Mouse (Mus musculus): Measurements from ENCODE around the gene Bet1l. TPM values are rescaled to one million over a fixed set of nuclear protein-coding genes. Genes with fewer than 3 reads are reported as not detected.
A peak's percentile ranks its signal among the peaks of the same experiment; 100 is the strongest.
"Not testable (repeated sequence)": the region's sequence is repeated elsewhere in the genome, so short reads cannot be mapped to it uniquely, and the experiment has no call there.

Bet1l gene
- polyA plus RNA-seq (2015; fragmentation: Nextera tagmentation; extraction: Ambion mirVana), result 59.2 and 63.6 TPM in 2 replicates

- ATAC-seq (ENCODE audit: low FRiP score, low read depth), result peak; percentile 41
- Histone ChIP-seq H3K4me2 (replicated peaks) (peak within 1 kb of the TSS; percentile 100), H3K36me3 (peaks cover 63% of the 10 kb centered on the region), H3K4me3 (peak within 1 kb of the TSS; percentile 88), H3K27ac (peak within 1 kb of the TSS; percentile 83), H3K9me3 (no peaks in the 10 kb centered on the region), H3K4me1 (peaks cover 28% of the 10 kb centered on the region), H3K9ac (peak within 1 kb of the TSS; percentile 87), H3K27me3 (no peaks in the 10 kb centered on the region)
- WGBS, result 38% methylated on average over 40 of the region's 40 CpGs
These were observed at the start of gene Bet1l for GRCm38 (mm10) chr7:140857550-140858505. Gene Bet1l (minus strand): TSS chr7:140857577.

GRCm38 (mm10) chr7:140907131-140907530 is 49.8 kb upstream of the Bet1l start:
- no peak overlapping the region for H3K9ac ChIP-seq
- WGBS, result 85% methylated on average over 13 of the region's 13 CpGs

GRCm38 (mm10) chr7:140905642-140906081 is 48.3 kb upstream of the Bet1l start:
- no peaks in the 10 kb centered on the region for H3K9me3 ChIP-seq
- WGBS, result 76% methylated on average over 2 of the region's 2 CpGs
- H3K4me3 ChIP-seq, result no peak overlapping the region
- no peak overlapping the region for H3K9ac ChIP-seq
- H3K36me3 ChIP-seq, result no peaks in the 10 kb centered on the region
- H3K27me3 ChIP-seq, result no peaks in the 10 kb centered on the region
- H3K4me2 ChIP-seq (replicated peaks), result no peak overlapping the region
- H3K4me1 ChIP-seq, result peaks cover 13% of the 10 kb centered on the region
- ATAC-seq (ENCODE audit: low FRiP score, low read depth), result no peak
- no peak overlapping the region for H3K27ac ChIP-seq

More at GRCm38 (mm10) chr7:140907131-140907530, 49.8 kb upstream of the Bet1l start:
- H3K4me3 ChIP-seq, result no peak overlapping the region
- H3K4me2 ChIP-seq (replicated peaks), result no peak overlapping the region
- no peak overlapping the region for H3K27ac ChIP-seq
- H3K9me3 ChIP-seq, result no peaks in the 10 kb centered on the region
- ATAC-seq (ENCODE audit: low FRiP score, low read depth), result no peak
- H3K4me1 ChIP-seq, result peaks cover 9% of the 10 kb centered on the region
- no peaks in the 10 kb centered on the region for H3K36me3 ChIP-seq
- no peaks in the 10 kb centered on the region for H3K27me3 ChIP-seq

- H3K27ac ChIP-seq, result no peak overlapping the region
- WGBS, result 25% methylated on average over 13 of the region's 13 CpGs
These were observed 45.8 kb upstream of the Bet1l start for GRCm38 (mm10) chr7:140903212-140903611.

GRCm38 (mm10) chr7:140902036-140902875 is 44.9 kb upstream of the Bet1l start:
- Histone ChIP-seq H3K4me1 (peaks cover 10% of the 10 kb centered on the region; the same call in 1 of the 2 replicates), H3K27me3 (no peaks in the 10 kb centered on the region), H3K4me3 (no peak overlapping the region), H3K4me2 (replicated peaks) (no peak overlapping the region), H3K27ac (no peak overlapping the region), H3K36me3 (peaks cover 22% of the 10 kb centered on the region), H3K9ac (peak overlapping the region; percentile 31; the same call in 1 of the 2 replicates), H3K9me3 (no peaks in the 10 kb centered on the region)
- WGBS, result 57% methylated on average over 15 of the region's 15 CpGs
- ATAC-seq (ENCODE audit: low FRiP score, low read depth), result no peak

More at GRCm38 (mm10) chr7:140903212-140903611, 45.8 kb upstream of the Bet1l start:
- H3K36me3 ChIP-seq, result peaks cover 13% of the 10 kb centered on the region
- peak; percentile 49; the same call in 1 of the 2 replicates for ATAC-seq (ENCODE audit: low FRiP score, low read depth)
- H3K9me3 ChIP-seq, result no peaks in the 10 kb centered on the region
- H3K4me1 ChIP-seq, result peaks cover 10% of the 10 kb centered on the region; the same call in 1 of the 2 replicates
- no peak overlapping the region for H3K4me2 ChIP-seq (replicated peaks)
- H3K27me3 ChIP-seq, result no peaks in the 10 kb centered on the region
- peak overlapping the region; percentile 53; the same call in 1 of the 2 replicates for H3K9ac ChIP-seq
- H3K4me3 ChIP-seq, result no peak overlapping the region

DNA sequence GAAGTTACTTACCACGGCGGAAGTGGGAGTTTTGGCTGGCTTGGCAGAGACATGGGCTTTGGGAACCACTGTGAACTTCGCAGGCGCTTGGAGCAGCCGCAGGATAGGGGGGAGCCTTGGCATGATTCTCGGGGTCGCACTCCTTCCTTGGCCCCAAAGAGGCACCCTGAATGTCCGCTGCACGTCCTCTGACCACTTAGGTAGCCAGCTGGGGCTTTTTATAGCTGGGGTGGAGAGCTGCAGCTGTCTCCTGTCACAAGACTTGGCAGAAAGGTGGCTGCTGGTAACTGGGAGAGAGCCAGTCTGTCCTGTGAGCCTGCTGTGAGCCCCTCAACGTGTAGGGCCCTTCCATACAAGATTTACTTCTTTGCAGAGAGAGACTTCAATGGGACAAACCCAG is 42.8 kb upstream of the Bet1l start, which contains the start of gene Cox8b:
Cox8b (minus strand) TSS at position 227 of the 400 bp plus-strand sequence.
- WGBS, result 73% methylated on average over 10 of the region's 10 CpGs
- Histone ChIP-seq H3K36me3 (peaks cover 40% of the 10 kb centered on the region), H3K27ac (no peak within 1 kb of the TSS), H3K9ac (no peak within 1 kb of the TSS), H3K4me3 (no peak within 1 kb of the TSS), H3K4me1 (peaks cover 10% of the 10 kb centered on the region; the same call in 1 of the 2 replicates), H3K27me3 (no peaks in the 10 kb centered on the region), H3K9me3 (no peaks in the 10 kb centered on the region), H3K4me2 (replicated peaks) (no peak within 1 kb of the TSS)
- ATAC-seq (ENCODE audit: low FRiP score, low read depth), result no peak

DNA sequence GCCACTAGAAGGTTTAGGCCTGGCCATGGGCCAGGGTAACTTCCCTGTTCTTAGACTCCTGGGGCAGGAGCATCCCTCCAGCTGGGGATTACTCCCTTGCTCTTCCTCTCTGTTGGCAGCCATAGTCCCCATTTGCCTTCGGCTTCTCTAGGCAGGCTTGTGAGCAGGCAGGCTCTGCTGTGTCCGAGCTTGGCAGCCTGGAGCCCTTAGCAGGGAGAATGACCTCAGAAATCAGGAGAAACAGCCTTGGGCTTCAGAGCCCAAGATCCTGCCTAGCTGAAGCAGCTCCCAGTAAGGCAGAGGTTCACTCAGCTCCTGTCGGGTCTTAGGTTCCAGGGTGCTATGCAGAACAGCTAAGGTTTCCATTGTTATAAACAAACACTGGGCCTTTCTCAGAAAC is 41.7 kb upstream of the Bet1l start:
- no peak overlapping the region for H3K4me3 ChIP-seq
- H3K4me1 ChIP-seq, result peaks cover 10% of the 10 kb centered on the region; the same call in 1 of the 2 replicates
- 73% methylated on average over 3 of the region's 3 CpGs for WGBS

GRCm38 (mm10) chr7:140897863-140898262 is 40.5 kb upstream of the Bet1l start:
- Histone ChIP-seq H3K27me3 (no peaks in the 10 kb centered on the region), H3K4me1 (0 out of 2 replicates have a peak, but pooled peaks cover 4% of the 10 kb centered on the region), H3K9ac (no peak overlapping the region), H3K9me3 (no peaks in the 10 kb centered on the region), H3K4me2 (replicated peaks) (no peak overlapping the region), H3K36me3 (peaks cover 60% of the 10 kb centered on the region), H3K27ac (no peak overlapping the region), H3K4me3 (no peak overlapping the region)
- WGBS, result 84% methylated on average over 7 of the region's 7 CpGs
- no peak for ATAC-seq (ENCODE audit: low FRiP score, low read depth)

More for the DNA sequence above, 41.7 kb upstream of the Bet1l start:
- Histone ChIP-seq H3K36me3 (peaks cover 49% of the 10 kb centered on the region), H3K9me3 (no peaks in the 10 kb centered on the region), H3K27me3 (no peaks in the 10 kb centered on the region), H3K27ac (no peak overlapping the region), H3K4me2 (replicated peaks) (no peak overlapping the region), H3K9ac (no peak overlapping the region)
- ATAC-seq (ENCODE audit: low FRiP score, low read depth), result no peak

DNA sequence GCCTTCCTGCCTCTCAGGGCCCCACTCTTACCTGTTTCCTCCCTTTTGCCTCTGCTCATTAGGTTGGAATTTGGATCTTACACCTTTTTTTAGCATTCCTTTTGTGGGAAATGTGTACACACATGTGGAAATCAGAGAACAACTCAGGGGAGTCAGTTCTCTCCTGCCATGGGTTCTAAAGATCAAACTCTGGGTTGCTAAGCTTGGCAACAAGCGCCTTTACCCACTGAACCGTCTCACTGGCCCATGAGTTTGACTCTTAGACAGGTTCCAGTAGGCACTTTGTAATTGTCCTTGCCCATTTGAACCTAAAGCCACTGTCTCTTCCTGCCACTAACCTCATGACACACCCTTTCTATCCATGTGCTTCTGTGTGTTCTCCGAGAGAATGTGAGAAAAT is 37.2 kb upstream of the Bet1l start:
- H3K9me3 ChIP-seq, result no peaks in the 10 kb centered on the region
- no peak overlapping the region for H3K27ac ChIP-seq
- WGBS, result 92% methylated on average over 3 of the region's 3 CpGs
- H3K9ac ChIP-seq, result no peak overlapping the region
- no peak overlapping the region for H3K4me2 ChIP-seq (replicated peaks)
- no peaks in the 10 kb centered on the region for H3K4me1 ChIP-seq
- peaks cover 79% of the 10 kb centered on the region for H3K36me3 ChIP-seq
- H3K4me3 ChIP-seq, result no peak overlapping the region
- no peak for ATAC-seq (ENCODE audit: low FRiP score, low read depth)
- no peaks in the 10 kb centered on the region for H3K27me3 ChIP-seq

DNA sequence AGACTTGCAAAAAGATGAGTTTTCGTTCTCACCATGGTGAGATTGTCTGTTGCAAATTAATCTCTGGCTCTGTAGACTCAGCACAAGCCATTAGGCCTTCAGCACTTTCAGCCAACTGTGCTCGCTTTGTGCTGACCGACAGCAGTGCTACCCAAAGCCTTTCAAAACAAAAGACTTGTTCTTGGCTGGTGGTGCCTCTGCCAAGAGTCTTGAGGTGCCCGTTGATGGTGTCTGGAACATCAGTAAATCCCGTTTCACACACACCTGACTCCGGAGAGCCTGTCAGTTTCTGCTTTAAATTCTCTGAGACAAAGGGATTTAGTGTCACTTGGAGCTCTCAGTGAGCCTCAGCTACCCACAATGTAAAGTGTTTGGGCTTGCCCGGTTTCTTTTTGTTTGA is 36.7 kb upstream of the Bet1l start:
- H3K9ac ChIP-seq, result no peak overlapping the region
- no peaks in the 10 kb centered on the region for H3K4me1 ChIP-seq
- no peaks in the 10 kb centered on the region for H3K9me3 ChIP-seq
- H3K36me3 ChIP-seq, result peaks cover 81% of the 10 kb centered on the region
- H3K4me2 ChIP-seq (replicated peaks), result no peak overlapping the region
- WGBS, result 91% methylated on average over 7 of the region's 7 CpGs
- H3K27me3 ChIP-seq, result no peaks in the 10 kb centered on the region
- H3K4me3 ChIP-seq, result no peak overlapping the region
- H3K27ac ChIP-seq, result no peak overlapping the region
- no peak for ATAC-seq (ENCODE audit: low FRiP score, low read depth)

- H3K27me3 ChIP-seq; ATAC-seq (ENCODE audit: low FRiP score, low read depth); H3K4me3 ChIP-seq; H3K9me3 ChIP-seq; H3K4me2 ChIP-seq (replicated peaks); H3K9ac ChIP-seq; H3K4me1 ChIP-seq; H3K27ac ChIP-seq: not testable (repeated sequence)
- peaks cover 82% of the 10 kb centered on the region for H3K36me3 ChIP-seq
- WGBS, result 95% methylated on average over 16 of the region's 16 CpGs
These were observed 33.3 kb upstream of the Bet1l start for GRCm38 (mm10) chr7:140890636-140891035.

Data from limb, embryonic 13.5 days (tissue).